Mouse (Mus musculus) liver, postnatal 0 days (tissue): ENCODE measurements around the gene Pafah1b1.

ENCODE experiments used
- CTCF ChIP-seq: sonication (generic); IDR thresholded peaks from 2 replicates; pipeline ENCODE4 v1.5.1; 2016; ENCODE audit warnings: antibody characterized with exemption, low read depth
- EP300 ChIP-seq: IDR thresholded peaks from 2 replicates; pipeline ENCODE4 v1.6.1; 2016; ENCODE audit warnings: antibody characterized with exemption, low read depth, mild to moderate bottlenecking

- no peak for TF ChIP-seq CTCF
- TF ChIP-seq EP300, result no peak
Measured at GRCm38 (mm10) chr11:74750662-74751351, 26.3 kb upstream of the Pafah1b1 start.
